Mouse (Mus musculus) bone marrow, adult 2 months (tissue): ENCODE results near the gene Zfyve26.

Source experiments
- CTCF ChIP-seq: fragments of 200-500 bp; IDR thresholded peaks from 2 replicates; pipeline ENCODE4 v1.5.1; 2011; ENCODE audit warnings: low read length, control low read depth; ENCODE audit not compliant: control insufficient read depth, insufficient read depth
- POLR2A ChIP-seq: fragments of 200-500 bp; IDR thresholded peaks from 2 replicates; pipeline ENCODE4 v1.6.1; 2011; ENCODE audit warnings: low read depth, mild to moderate bottlenecking, control low read depth, low read length, borderline replicate concordance; ENCODE audit not compliant: control insufficient read depth

- TF ChIP-seq CTCF (no peak), POLR2A (no peak)
Observed at GRCm38 (mm10) chr12:79305131-79305530, 9.0 kb upstream of the Zfyve26 start.
